Mouse (Mus musculus) forebrain, embryonic 11.5 days (tissue): ENCODE measurements at regions not wholly inside any gene's neighbourhood (a gene's known extent, or its start where the extent isn't known, plus 50 kb on each side); places are given as distances from the start of the nearest gene placed in this dataset.

Experiments
- ATAC-seq: fragments of 200-750 bp; cut with Nextera tagmentation; replicated peaks from 2 replicates; pipeline ENCODE4 v1.8.0; 2017; ENCODE audit warnings: moderate TSS enrichment; ENCODE audit not compliant: low FRiP score
- DNase-seq: peaks from one replicate; pipeline ENCODE4 v3.0.0-alpha.2; 2017; ENCODE audit warnings: low spot score
- H3K27ac ChIP-seq: fragments of 300-500 bp; sonication (generic); 2 replicates; pipeline ENCODE4 v1.5.1; 2014; ENCODE audit warnings: low read depth, low read length
- H3K27me3 ChIP-seq: fragments of 300-500 bp; sonication (generic); 2 replicates; pipeline ENCODE4 v1.6.1; 2014; ENCODE audit warnings: mild to moderate bottlenecking, low read length, mixed read lengths; ENCODE audit not compliant: control insufficient read depth, insufficient read depth
- H3K36me3 ChIP-seq: fragments of 300-500 bp; sonication (generic); 2 replicates; pipeline ENCODE4 v1.6.1; 2014; ENCODE audit warnings: mild to moderate bottlenecking, low read length, moderate library complexity, mixed read lengths; ENCODE audit not compliant: control insufficient read depth, insufficient read depth
- H3K4me1 ChIP-seq: fragments of 300-500 bp; sonication (generic); replicated peaks from 2 replicates; pipeline ENCODE4 v1.6.1; 2014; ENCODE audit warnings: low read length, mixed read lengths; ENCODE audit not compliant: control insufficient read depth, insufficient read depth
- H3K4me2 ChIP-seq: fragments of 300-500 bp; sonication (generic); 2 replicates; pipeline ENCODE4 v1.6.1; 2014; ENCODE audit warnings: low read depth, mild to moderate bottlenecking, low read length, moderate library complexity, mixed read lengths; ENCODE audit not compliant: severe bottlenecking
- H3K4me3 ChIP-seq: fragments of 300-500 bp; sonication (generic); 2 replicates; pipeline ENCODE4 v1.5.1; 2014; ENCODE audit warnings: low read depth, low read length
- H3K9ac ChIP-seq: fragments of 300-500 bp; sonication (generic); 2 replicates; pipeline ENCODE4 v1.6.1; 2014; ENCODE audit warnings: low read length
- H3K9me3 ChIP-seq: fragments of 300-500 bp; sonication (generic); 2 replicates; pipeline ENCODE4 v1.6.1; 2016; ENCODE audit warnings: low read length, mixed read lengths; ENCODE audit not compliant: control insufficient read depth
- WGBS: fragments of 180-500 bp; shearing (Covaris S2); extraction: QIAGEN DNeasy Blood & Tissue Kit; methylation state at CpG from one replicate; pipeline ENCODE4 v1.1.7; 2014; 5-methylcytosine and 5-hydroxymethylcytosine counted together

DNA sequence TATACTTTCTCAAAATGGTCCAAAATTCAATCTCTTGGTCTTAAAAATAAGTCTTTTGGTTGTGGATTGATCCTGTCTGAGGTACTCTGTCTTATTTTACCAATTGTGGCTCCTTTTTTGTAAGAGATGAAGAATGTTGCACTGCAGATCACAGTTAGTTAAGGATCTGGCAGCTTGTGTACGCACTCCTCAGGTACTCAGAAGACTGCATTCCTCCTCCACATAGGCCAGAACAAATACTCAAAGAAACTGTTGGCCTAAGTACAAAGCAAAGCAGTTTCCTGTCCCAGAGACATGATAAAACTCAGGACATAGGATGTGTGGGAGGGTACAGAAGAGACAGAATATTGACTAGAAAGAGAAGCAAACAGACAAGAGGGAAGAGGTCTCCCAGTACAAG lies 155.4 kb downstream of the Atp6ap1l start:
- Histone ChIP-seq H3K4me3 (no peak overlapping the region), H3K9me3 (no peaks in the 10 kb centered on the region), H3K36me3 (no peaks in the 10 kb centered on the region), H3K4me2 (no peak overlapping the region), H3K9ac (no peak overlapping the region), H3K4me1 (no peaks in the 10 kb centered on the region), H3K27me3 (no peaks in the 10 kb centered on the region), H3K27ac (no peak overlapping the region)
- ATAC-seq = no peak
- no peak for DNase-seq
- 88% methylated on average over 1 of the region's 1 CpGs for WGBS

DNA sequence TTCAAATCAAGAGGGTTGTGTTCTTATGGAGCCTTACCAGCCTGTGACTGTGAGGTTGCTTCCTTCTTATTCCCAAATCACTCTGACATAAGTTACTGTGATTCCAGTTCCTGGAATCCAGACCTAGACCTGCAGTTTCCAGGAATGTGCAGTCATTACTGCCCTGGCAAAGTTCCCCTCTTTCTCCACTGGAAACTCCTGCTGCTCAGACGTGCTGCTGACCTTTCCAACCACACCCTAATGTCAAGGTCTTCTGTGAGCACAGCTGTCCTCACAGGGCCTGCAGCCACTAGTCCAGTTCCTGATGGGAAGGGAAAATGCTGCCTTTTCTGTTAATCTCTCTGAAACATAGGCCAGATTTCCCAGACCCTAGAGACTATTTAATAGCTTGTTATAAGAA lies 160.1 kb downstream of the Atp6ap1l start:
- no peak overlapping the region for H3K4me3 ChIP-seq
- no peak overlapping the region for H3K27ac ChIP-seq
- no peak overlapping the region for H3K4me2 ChIP-seq
- H3K36me3 ChIP-seq = no peaks in the 10 kb centered on the region
- no peak overlapping the region for H3K9ac ChIP-seq
- WGBS = 56% methylated on average over 1 of the region's 1 CpGs
- H3K27me3 ChIP-seq = no peaks in the 10 kb centered on the region
- DNase-seq (no peak), ATAC-seq (no peak)
- H3K4me1 ChIP-seq = no peaks in the 10 kb centered on the region
- H3K9me3 ChIP-seq = no peaks in the 10 kb centered on the region

DNA sequence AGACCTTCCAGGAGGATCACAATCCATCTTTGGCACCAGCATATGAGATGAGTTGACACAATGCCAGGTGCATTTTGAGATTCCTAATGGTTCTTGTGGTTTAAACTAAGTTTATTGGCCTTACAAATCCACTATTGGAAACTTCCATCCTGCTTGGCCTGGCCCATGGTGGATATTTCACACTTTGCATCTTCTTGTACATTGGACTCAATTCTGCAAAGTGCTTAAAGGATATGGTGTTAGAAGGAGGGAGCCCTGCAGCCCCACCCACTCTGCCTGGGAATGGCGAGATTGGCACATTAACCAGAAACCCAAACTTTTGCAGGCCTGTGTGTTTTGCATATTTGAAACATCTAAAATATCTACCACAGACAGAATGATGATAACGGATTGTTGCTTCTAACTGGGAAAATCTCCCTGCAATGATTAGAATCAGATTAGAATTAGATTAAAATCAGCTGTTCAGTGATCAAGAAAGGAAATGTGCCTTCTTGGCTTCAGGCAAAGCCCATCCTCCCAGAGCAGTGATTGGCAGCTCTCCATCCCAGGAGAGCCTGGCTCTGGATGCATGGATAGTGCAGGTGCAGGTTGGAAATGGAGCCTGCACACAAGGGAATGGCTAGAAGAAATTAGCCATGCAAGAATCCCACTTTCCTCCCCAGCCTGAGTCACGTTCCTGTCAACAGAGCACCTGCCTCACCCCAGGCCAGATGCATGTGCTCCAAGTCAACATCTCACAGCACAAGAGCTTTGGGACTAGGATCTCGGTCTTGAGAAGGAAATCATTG lies 162.3 kb downstream of the Atp6ap1l start:
- H3K27me3 ChIP-seq = no peaks in the 10 kb centered on the region
- H3K4me3 ChIP-seq = no peak overlapping the region
- ATAC-seq = no peak
- WGBS = 81% methylated on average over 4 of the region's 4 CpGs
- H3K9me3 ChIP-seq = no peaks in the 10 kb centered on the region
- no peaks in the 10 kb centered on the region for H3K4me1 ChIP-seq
- DNase-seq = no peak
- no peak overlapping the region for H3K9ac ChIP-seq
- no peak overlapping the region for H3K27ac ChIP-seq
- no peaks in the 10 kb centered on the region for H3K36me3 ChIP-seq
- H3K4me2 ChIP-seq = no peak overlapping the region

DNA sequence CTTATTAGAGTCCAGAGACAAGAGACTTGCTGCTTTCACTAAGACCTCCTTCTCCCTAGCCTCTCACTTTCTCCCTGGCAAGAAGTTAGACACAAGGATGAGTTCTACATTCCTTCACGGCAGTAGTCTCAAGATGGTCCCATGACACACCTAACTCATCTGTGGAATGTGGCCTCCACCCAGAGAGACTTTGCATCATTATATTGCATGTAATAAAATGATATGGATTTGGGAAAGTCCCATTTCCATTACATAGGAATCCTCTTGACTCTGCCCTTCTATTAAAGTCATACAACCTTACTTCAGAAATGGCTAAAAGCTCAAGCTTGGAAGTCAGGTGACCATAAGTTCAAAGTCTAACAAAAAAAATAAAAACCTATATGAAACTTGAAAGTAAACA lies 165.4 kb downstream of the Atp6ap1l start:
- Histone ChIP-seq H3K36me3 (no peaks in the 10 kb centered on the region), H3K4me3 (no peak overlapping the region), H3K27me3 (no peaks in the 10 kb centered on the region), H3K9ac (no peak overlapping the region), H3K4me2 (no peak overlapping the region), H3K9me3 (no peaks in the 10 kb centered on the region), H3K4me1 (no peaks in the 10 kb centered on the region), H3K27ac (no peak overlapping the region)
- 95% methylated on average over 1 of the region's 1 CpGs for WGBS
- no peak for ATAC-seq
- DNase-seq = no peak

DNA sequence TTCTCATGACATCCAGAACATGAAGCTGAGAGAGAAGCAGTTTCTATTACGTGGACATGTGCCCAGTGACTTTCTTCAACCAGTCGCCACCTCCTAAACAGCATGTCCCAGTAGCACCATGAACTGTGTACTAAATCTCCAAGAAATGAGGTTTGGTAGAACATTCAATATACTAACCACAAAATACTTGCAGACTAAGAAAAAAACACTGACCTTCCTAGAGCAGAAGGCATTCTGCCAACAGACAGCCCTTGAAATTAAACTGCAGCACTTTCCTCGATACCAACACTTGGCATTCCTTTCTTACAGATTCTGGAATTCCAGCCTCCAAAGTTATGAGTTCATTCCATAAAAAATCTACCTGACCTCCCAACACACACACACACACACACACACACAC lies 166.6 kb downstream of the Atp6ap1l start:
- Histone ChIP-seq H3K27ac (no peak overlapping the region), H3K9ac (no peak overlapping the region), H3K9me3 (no peaks in the 10 kb centered on the region), H3K4me2 (no peak overlapping the region), H3K27me3 (no peaks in the 10 kb centered on the region), H3K4me3 (no peak overlapping the region), H3K36me3 (no peaks in the 10 kb centered on the region), H3K4me1 (no peaks in the 10 kb centered on the region)
- 87% methylated on average over 3 of the region's 3 CpGs for WGBS
- DNase-seq = no peak
- no peak for ATAC-seq

DNA sequence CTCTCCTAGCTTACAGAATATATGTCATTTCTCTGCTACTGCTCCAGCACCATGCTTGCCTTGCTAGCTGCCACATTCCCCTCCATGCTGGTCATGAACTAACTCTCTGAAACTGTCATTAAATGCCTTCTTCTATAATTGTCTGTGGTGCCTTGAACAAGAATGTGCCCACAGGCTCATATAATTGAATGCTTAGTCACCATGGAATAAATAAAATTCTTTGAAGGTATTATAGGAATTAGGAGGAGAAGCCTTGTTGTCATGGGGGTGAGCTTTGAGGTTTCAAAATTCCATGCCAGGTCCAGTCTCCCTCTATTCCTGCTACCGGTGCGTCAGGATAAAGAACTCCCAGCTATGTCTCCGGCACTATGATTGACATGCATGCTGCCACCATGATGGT lies 171.9 kb downstream of the Atp6ap1l start:
- Histone ChIP-seq H3K4me3 (no peak overlapping the region), H3K36me3 (no peaks in the 10 kb centered on the region)
- DNase-seq = no peak

DNA sequence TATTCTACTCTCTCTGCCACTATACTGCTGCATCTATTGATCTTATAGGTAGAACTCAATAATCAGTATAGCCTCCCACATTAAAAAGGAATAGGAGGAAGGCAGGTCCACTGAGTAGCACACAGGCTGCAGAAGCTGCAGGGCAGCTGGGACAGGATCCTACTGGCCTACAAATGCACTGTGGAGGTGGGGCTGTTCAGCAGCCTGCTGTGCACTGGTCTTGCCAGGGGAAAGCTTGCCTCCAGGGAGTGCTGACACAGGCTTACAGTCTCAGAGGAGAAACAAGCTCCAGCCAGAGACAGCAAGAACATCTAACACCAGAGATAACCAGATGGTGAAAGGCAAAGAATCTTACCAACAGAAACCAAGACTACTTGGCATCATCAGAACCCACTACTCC lies 176.1 kb downstream of the Atp6ap1l start:
- no peak overlapping the region for H3K4me2 ChIP-seq
- H3K4me1 ChIP-seq = no peaks in the 10 kb centered on the region
- no peak overlapping the region for H3K27ac ChIP-seq
- ATAC-seq (no peak), DNase-seq (no peak)
- H3K9me3 ChIP-seq = no peaks in the 10 kb centered on the region
- H3K4me3 ChIP-seq = no peak overlapping the region
- no peaks in the 10 kb centered on the region for H3K27me3 ChIP-seq
- H3K9ac ChIP-seq = no peak overlapping the region
- no peaks in the 10 kb centered on the region for H3K36me3 ChIP-seq

More for the DNA sequence above, 171.9 kb downstream of the Atp6ap1l start:
- H3K27ac ChIP-seq = no peak overlapping the region
- no peak for ATAC-seq
- H3K9ac ChIP-seq = no peak overlapping the region
- no peak overlapping the region for H3K4me2 ChIP-seq
- no peaks in the 10 kb centered on the region for H3K27me3 ChIP-seq
- no peaks in the 10 kb centered on the region for H3K4me1 ChIP-seq
- 93% methylated on average over 3 of the region's 3 CpGs for WGBS
- no peaks in the 10 kb centered on the region for H3K9me3 ChIP-seq

DNA sequence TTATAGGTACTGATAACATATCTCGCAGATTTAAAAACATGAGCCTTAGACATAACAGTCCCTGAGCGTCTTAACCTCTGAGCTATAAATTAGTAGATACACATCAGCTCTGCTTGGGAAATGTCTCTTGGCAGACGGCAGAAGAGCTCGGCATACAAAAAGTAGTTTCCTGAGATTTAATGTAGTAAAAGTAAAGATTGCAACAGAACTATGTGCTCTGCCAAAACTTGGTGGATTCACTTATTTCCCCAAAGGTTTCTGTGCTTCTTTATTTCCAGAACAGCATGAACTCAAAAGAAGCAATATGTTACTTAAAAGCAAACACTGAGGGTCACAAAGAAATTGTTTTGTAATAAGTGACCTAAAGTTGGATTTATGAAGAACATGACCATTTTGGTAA lies 177.3 kb downstream of the Atp6ap1l start:
- Histone ChIP-seq H3K9me3 (no peaks in the 10 kb centered on the region), H3K4me1 (no peaks in the 10 kb centered on the region), H3K36me3 (no peaks in the 10 kb centered on the region), H3K27me3 (no peaks in the 10 kb centered on the region), H3K9ac (no peak overlapping the region), H3K4me3 (no peak overlapping the region), H3K4me2 (no peak overlapping the region), H3K27ac (no peak overlapping the region)
- ATAC-seq = no peak
- 89% methylated on average over 4 of the region's 4 CpGs for WGBS
- DNase-seq = no peak

DNA sequence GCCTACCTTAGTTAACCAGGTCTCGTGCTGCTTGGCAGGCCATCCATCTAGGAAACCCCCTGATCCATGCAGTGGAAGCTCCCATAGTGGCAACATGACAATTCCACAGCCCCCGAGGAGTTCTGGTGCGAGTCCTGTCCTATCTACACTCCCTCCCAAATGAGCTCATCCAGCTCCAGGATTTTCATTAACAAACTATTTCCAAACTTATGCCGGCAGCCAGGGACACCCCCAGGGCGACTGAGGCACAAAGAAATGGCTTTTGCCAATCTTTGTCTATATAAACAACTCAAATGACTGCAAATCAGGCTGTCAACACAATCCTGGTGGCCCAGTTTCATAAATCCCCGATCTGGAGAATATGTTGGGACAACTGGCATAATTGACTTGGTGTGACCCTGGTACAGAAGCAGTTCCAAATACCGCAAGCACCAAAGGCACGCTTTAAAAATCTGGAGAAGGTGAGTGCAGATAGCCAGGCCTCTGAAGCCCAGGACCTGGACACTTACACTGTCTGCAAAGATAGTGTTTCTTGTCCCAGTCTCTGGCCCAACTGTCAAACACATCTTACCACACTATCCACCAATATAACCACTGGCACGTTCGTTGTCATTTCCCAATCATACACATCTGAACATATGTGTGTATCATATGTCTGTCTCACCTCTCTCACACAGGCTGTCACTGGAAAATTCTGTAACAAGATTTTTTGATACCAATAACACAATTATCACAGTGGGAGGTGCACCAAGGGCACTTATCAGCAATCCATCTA lies 179.9 kb downstream of the Atp6ap1l start:
- Histone ChIP-seq H3K27me3 (no peaks in the 10 kb centered on the region), H3K4me1 (no peaks in the 10 kb centered on the region), H3K4me2 (no peak overlapping the region), H3K36me3 (no peaks in the 10 kb centered on the region), H3K4me3 (no peak overlapping the region), H3K9me3 (no peaks in the 10 kb centered on the region), H3K9ac (no peak overlapping the region), H3K27ac (no peak overlapping the region)
- DNase-seq (no peak), ATAC-seq (no peak)
- 88% methylated on average over 10 of the region's 10 CpGs for WGBS
